Mouse (Mus musculus) MEL-GATA-1-ER (cell line): Measurements from ENCODE around the gene Cideb.

Experiments used
- DNase-seq: peaks from one replicate; pipeline ENCODE4 v3.0.0-alpha.2; 2012; ENCODE audit warnings: low read depth; ENCODE audit errors: extremely low read depth

The Cideb gene

GRCm38 (mm10) chr14:55758363-55758784, at the start of gene Cideb:
Cideb (minus strand) TSS chr14:55758458.
- DNase-seq, result peak; percentile 46

DNA sequence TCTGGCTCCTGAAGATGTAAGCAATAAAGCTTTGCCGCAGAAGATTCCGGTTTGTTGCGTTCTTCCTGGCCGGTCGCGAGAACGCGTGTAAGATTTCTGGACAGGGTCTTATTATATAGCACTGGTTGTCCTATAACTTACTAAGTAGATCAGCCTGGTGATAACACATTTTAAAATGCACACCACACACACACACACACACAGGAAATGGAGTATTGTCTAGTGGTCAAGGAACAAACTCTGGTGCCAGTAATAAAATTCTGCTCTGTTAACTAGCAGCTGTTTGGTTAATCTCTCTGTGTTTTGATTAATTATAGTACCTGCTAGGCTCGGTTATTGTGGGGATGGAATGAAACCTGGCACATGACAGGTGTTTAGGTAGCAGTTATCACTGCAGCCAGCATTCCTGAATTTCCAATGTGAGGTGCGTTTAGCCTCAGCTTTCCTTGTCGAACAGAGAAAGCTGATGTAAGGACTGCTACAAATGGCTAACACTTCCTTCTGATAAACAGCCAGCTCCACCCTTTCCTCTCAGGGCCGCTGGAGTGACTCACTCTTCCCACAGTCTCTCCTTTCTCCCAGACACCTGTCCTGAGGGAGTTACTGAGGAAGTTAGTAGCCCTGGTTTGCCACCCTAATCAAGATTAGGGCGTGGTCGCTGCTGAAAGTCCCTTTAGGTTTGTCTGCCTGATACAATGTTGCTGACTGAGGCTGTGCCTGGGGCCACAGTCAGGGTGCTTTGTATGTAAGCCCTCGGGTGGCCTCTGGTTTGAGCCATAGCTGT, 37.3 kb upstream of the Cideb start:
- DNase-seq, result peak; percentile 64

DNA sequence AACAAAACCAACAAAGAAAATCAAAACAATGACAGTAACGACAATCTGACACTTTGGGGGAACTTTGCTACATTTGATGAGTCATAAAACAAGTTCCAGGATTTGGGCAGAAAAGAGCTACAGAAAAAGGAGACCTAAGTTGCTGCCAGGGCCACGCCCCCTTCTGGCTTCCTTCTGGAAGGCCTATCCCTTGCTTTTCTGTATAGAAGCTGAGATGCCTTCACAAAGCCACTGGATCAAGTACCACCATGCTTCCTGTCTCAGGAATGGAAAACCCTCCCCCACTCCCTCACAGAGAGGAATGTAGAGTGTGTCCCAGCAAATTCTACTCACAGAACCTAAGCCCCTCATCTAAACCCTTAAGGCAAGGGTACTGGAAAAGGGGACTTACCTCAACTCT, 35.7 kb upstream of the Cideb start:
- DNase-seq, result no peak

- no peak for DNase-seq
Measured at GRCm38 (mm10) chr14:55793461-55793860, 35.2 kb upstream of the Cideb start.

DNA sequence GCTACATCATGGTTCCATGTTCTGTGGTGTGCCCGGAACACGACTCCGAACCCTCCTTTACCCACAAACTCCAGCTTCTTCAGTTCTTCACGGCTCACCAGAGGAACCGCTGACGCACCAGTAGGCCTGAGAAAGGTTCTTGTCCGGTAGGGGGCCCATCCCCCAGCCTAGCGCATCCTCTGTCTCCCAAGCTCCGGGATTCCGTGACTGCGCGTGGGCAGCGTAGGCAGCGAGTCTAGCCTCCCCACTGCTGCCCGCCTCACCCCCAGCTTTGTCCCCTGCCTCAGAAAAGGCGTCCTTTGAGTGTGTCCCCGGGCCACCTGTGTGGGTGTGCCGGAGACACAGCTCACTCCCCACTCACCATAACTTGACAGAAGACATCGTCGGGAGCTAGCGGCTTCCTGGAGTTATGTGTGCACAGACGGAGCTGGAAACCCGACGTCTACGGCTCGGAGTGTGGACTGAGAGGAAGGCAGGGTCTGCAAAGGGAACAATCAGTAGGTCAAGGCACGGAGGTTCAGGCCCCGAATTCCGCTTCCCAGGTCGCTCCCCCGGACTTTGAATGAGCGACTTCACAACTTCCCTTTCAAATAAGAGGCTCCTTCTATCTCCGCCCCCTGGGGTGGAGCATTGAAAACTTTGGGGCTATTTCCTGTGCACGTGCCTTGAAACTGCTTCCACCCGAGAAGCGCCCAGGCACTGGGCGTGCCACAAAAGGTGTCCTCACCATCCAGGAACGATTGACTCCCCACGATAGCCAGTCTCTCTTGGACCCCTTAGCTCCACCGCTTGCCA, 30.2 kb upstream of the Cideb start, which contains the start of gene Ripk3:
TSS of gene Ripk3 (minus strand) at position 610 of the 795 bp plus-strand sequence.
- DNase-seq, result peak; percentile 88

- no peak for DNase-seq
Measured at GRCm38 (mm10) chr14:55787731-55788130, 29.5 kb upstream of the Cideb start.

DNA sequence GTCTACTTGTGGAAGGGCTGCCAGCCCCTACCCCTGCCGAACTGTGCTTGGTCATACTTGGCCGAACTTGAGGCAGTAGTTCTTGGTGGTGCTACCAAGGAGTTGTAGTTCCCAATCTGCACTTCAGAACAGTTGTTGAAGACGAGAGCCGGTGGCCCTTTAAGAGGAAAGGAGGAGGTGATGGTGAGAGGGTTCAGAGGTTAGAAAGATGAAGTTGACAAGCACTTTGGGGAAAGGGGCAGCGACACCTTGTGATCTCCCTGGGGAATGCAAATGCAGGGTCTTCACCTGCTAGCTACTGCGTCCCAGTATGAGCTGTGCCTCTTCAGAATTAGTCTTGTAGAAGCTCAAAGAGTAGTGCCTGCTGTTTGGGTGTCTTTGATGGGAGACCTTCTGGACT, 26.9 kb upstream of the Cideb start:
- DNase-seq, result no peak

DNA sequence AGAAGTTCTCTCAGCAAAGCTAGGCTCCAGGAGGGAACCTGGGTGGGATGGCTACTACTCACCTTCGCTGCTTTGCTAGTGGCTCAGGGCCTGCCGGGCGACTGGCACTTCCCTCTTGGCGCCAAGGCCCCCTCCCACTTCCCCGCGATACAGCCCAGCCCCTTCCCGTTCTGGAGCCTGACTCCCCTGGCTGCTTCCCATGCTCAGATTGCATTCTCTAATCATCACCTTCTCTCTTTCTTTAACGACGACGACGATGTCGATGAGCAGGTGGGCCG, 25.6 kb upstream of the Cideb start, which contains the start of gene Adcy4:
TSS of gene Adcy4 (minus strand) at position 138 of the 278 bp plus-strand sequence.
- DNase-seq, result no peak

- DNase-seq, result no peak
Measured at GRCm38 (mm10) chr14:55783171-55783957, 25.1 kb upstream of the Cideb start.

- DNase-seq, result no peak
Measured at GRCm38 (mm10) chr14:55782361-55782960, 24.2 kb upstream of the Cideb start.

- DNase-seq, result no peak
Measured at GRCm38 (mm10) chr14:55781310-55781709, 23.1 kb upstream of the Cideb start.

DNA sequence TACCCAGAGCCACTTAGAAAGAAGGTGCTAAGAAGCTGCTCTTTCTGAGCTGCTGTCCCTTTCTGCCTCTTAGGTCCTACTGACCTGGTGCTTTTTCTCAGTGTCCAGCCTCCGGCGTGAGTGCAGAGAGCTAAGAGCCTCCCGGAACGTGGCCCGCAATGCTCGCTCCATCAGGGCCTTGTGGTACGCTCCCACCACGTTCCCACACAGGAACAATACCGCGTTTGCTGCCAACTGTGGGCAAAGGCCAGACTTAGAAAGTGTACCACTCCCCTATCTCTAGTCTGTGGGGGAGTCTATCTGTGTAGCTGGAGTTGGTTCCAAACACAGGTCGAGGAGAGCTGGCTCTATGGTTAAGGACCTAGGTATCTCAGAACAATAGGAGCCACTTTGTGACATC, 22.5 kb upstream of the Cideb start:
- no peak for DNase-seq

GRCm38 (mm10) chr14:55779656-55780055, 21.4 kb upstream of the Cideb start:
- DNase-seq, result no peak

GRCm38 (mm10) chr14:55778686-55779085, 20.4 kb upstream of the Cideb start:
- no peak for DNase-seq

GRCm38 (mm10) chr14:55777806-55778205, 19.5 kb upstream of the Cideb start:
- DNase-seq, result no peak

DNA sequence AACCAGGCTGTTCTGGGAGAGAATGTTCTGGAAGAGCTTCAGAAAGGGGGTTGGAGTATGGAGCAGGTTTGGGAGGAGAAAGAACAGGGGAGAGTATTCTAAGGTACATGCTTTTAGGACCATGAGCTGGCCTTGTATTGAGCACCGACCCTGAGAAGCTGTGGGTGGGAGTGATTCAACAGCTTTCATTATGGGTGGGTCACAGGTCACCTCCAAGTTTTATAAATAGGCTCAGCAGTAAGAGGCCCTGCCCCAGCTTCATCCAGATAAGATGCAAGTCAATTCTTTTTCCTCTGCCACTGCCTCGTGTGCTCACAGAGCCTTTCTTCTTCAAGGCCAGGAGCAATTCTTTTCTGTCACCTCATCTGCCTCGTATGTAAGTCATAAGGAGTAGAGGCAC, 18.9 kb upstream of the Cideb start:
- DNase-seq, result no peak

- no peak for DNase-seq
Measured at GRCm38 (mm10) chr14:55776711-55777110, 18.5 kb upstream of the Cideb start.

DNA sequence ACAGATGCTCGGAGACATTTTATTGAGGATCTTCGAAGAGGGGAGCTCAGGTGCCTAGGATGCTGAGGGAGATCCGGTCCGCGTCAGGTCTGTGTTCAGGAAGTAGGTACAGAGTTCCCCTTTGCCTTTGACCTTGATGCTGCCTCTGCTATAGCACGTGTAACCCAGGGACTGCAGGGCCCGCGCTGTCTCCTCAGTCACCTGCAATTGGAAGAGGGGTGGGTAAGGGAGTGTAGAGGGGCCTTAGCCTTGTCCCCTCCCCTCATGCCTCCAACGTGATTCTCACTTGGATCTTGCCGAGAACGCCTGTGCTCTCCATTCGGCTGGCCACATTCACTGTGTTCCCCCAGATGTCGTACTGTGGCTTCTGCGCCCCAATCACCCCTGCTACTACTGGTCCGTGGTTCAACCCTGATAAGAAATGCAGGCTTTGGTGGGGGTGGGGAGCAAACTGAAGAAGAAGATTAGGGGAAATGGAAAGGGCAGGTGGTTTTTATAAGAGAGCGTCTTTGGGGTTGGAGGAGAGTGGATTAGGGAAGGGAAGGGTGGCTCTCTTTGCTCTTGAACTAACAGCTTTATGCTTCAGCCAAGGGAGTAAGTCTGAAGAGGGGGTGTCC, 10.9 kb upstream of the Cideb start:
- peak; percentile 89 for DNase-seq

- no peak for DNase-seq
Measured at GRCm38 (mm10) chr14:55768555-55768954, 10.3 kb upstream of the Cideb start.

- DNase-seq, result no peak
Measured at GRCm38 (mm10) chr14:55767519-55768414, 9.5 kb upstream of the Cideb start.
